Mouse (Mus musculus) lung, postnatal 4 days (tissue): ENCODE measurements around the gene Arpc3.

Experiments
- DNase-seq, 2 experiments: peaks; one replicate each; pipeline ENCODE4 v3.0.0; 2021

Arpc3 gene

DNA sequence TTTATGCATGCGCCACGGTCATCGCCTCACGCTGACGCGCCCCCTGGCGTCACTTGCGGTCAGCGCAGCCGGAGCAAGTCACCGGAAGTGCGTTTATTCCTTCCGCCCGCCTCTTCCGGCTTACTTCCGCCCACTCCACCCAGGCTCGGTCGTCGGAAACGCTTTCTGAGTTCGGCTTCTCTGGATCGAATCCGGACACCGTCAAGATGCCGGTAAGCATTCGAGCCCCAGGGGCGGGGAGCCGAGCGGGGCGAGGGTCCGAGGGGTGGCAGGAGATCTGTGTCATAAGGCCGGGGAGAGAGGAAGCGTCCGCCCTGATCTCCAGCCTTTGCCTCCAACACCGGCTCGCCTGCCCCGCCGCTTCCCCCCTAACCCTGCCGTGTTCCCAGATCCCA, at the start of gene Arpc3:
Gene Arpc3 (plus strand): TSS at position 93 of the 395 bp plus-strand sequence.
- DNase-seq, result peak; percentile 93 to 95

DNA sequence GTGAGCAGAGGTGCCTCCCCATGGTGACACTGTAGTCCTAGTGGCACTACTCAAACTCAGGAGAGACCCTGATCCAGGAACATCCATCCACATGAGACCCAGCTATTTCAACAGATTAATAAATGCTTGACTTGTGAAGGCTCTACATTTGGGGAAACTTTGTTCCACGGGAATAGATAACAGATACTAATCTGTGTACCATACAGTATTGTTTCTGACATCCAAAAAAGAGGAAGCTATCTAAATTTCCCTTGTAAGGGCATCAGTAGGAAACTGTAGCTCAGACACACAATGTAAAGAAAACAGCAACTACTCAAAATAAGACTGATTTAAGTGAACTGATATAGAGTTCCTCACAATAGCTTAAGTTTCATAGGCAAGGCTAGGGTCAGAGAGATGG, 48.8 kb upstream of the Arpc3 start:
- DNase-seq, result no peak

DNA sequence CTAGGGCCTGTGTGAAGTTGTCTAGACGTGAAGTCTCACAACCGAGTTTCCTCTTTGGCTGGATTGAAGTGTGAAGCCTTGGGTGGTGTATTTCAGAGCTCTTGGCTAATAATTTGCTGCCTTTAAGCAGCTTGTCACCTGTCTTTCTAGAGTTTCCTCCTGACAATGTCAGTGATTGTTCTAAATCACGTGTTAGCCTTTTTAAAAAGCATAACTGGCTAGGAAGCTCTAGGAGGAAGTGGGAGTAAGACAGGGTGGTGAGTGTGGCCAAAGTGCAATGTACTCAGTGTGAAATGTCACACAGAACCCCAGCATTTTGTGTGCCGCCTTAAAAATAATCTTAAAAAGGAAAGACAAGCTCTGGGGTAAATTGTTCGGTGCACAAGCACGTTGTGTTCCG, 47.9 kb upstream of the Arpc3 start:
- no peak for DNase-seq

DNA sequence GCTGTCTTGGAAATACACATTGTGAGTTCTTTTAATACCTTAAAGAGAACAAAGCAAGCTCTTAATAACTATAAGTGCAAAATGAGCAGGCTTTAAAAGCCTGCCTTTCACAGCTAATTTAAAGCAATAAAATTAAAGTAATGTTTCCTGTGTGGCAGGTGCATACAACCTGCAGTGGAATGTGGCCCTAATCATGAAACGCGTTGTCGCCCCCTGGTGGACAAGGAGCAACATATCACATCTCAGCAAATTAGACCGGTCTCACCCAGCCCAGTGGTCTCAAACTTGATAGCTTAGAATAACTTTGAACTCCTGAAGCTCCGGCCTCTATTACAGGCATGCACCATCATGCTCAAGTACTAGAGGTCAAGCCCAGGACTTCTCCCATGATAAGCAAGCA, 47.4 kb upstream of the Arpc3 start:
- DNase-seq, result peak; percentile 72 to 84

DNA sequence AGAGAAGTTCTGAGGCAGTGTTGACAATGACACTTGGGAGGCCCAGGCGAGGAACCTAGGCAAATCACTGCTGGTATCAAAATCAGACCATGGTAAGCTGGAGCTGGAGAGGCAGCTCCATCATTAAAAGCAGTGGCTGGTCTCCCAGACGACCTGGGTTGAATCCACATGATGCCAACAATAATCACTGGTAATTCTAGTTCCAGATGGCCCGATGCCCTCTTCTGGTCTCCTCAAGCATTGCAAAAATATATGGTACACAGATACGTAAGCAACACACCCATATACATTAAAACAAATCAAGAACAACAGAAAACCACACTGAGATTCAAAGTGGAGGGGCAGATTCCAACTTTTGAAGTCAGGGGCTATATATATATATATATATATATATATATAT, 45.9 kb upstream of the Arpc3 start:
- no peak for DNase-seq

DNA sequence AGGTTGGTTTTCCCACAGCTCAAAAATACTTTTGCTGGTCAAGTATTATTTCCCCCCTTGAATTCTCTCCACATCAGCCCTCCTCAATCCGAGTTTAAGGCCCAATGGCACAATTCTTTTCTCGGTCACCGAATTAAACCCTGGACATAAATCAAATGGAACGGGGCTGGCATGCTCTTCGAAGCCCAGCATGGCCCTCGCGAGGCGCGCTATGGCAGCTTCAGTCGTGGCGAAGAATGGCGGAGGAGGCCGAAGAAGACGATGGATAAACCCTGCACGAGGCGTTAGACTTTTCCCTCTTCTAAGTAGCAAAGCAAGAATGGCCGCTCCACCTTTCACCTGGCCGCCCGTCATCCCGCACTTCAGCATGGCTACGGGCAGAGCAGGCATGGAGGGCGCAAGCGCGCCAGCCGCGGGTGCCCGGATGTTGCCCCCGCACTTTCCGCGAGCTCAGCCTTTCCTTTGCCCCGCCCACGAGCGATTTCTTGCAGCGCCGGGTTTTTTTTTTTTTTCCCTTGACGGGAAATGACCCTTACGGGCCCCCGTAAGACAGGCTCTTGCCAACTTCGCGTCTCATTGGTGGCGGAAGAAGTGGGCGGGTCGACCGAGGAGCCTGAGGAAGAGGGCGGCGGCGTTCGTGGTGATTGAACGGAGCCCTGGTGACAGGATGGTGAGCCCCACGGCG, 37.7 kb upstream of the Arpc3 start, which contains the start of the genes Rad9b and Vps29:
Gene Rad9b (minus strand): TSS at position 427 of the 685 bp plus-strand sequence.
Gene Vps29 (plus strand): TSS at position 563 of the 685 bp plus-strand sequence.
- DNase-seq, result peak; percentile 99

DNA sequence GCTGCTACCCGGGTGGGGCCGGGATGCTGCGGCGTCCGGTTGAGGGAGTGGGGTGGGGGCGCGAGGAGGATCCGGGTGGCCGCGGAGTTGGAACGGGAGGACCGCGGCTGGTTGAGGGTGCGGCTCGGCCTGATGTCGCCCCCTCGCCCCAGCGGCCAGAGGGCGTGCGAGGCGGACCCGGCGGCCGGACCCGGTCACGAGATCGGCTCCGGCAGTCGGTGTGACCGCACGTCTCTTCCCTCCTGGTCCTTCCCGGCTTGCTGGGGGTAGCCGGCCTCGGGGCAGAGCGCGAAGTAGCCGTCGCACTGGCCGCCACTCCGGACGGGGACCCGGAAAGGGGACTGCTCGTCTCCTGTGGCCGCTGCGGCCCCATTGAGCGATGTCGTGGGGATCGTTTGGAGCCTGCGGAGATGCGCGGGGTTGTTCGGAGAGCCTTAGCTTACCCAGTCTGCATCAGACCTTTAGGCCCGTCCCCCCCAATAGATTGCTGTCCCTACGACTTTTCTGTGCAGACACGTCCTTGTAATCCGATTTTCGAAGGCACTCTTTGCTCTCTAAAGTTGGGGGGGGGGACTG, 37.1 kb upstream of the Arpc3 start:
- DNase-seq, result no peak

DNA sequence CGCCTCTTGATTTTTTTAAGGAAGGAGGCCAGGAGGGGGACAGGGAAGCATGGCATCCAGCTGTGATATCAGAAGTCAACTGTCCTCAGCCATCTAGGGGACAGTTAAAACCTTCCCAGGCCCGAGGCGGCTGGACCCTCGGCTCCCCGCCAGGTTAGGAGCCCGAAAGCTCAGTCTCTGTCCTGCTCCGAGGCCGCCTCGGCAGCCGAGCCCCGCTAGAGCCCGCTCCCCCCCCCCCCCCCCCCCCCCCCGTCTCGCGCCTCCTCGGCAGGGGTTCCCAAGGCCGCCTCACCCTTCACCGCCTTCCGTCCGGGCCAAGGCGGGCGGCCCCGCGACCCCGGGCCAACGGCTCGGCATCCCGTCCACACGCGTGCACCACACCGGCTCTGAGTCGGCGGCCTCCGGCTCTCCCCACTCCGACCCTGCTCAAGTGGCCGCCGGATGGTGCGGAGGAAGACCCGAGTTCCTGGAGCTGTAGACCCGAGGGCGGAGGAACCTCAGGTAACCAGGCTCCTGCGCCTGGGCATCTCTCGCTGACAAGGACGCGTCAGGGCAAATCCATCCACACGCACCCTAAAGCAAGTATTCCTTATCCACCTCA, 20.0 kb upstream of the Arpc3 start, which contains the start of gene Gpn3:
Gene Gpn3 (plus strand): TSS at position 286 of the 601 bp plus-strand sequence.
- DNase-seq, result no peak

DNA sequence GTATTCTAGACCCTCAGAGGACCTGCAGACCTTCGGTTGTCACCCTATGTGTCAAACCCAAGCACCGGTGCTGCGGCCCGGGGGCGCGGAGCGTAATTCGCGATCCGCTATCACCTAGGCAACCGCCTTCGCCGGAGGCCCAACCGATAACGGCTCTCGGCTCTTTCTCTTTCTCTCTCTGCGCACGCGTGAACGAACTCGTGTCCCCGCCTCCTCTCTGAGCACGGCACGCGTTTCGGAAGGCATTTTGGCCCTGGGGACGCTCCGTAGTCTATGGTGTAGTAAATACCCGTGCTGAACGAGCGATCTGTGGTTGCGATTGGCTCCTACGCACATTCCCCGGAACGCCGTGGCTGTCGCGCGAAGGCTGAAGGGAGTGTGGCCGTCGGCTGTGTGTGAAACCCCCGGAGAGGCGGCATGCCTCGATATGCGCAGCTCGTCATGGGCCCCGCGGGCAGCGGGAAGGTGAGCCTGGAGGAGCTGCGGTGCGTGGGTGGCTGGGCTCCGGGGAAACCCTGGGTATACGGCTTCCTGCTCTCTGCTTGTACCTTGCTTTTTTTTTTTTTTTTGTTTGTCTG, 19.4 kb upstream of the Arpc3 start, which contains the start of gene Fam216a:
Gene Fam216a (minus strand): TSS at position 173 of the 578 bp plus-strand sequence.
- peak; percentile 99 for DNase-seq

DNA sequence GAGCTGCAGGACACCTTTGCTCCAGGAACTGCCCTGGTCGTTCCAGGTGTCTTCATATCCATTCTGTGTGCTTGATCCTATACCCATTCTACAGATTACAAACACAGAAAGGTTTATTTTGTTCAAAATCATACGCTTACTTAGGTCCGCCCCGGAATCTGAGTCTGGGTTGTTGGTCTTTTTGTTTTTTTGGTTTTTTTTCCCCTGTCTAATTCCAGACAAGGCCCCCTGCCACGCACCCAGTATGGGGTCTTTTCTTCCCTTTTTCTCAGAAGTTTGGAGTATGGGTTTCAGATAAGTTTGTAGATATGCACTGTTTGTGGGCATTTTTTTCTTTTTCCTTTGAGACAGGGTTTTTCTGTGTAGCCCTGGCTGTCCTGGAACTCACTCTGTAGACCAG, 18.8 kb upstream of the Arpc3 start:
- DNase-seq, result peak in 1 of 2 experiments; percentile 8

DNA sequence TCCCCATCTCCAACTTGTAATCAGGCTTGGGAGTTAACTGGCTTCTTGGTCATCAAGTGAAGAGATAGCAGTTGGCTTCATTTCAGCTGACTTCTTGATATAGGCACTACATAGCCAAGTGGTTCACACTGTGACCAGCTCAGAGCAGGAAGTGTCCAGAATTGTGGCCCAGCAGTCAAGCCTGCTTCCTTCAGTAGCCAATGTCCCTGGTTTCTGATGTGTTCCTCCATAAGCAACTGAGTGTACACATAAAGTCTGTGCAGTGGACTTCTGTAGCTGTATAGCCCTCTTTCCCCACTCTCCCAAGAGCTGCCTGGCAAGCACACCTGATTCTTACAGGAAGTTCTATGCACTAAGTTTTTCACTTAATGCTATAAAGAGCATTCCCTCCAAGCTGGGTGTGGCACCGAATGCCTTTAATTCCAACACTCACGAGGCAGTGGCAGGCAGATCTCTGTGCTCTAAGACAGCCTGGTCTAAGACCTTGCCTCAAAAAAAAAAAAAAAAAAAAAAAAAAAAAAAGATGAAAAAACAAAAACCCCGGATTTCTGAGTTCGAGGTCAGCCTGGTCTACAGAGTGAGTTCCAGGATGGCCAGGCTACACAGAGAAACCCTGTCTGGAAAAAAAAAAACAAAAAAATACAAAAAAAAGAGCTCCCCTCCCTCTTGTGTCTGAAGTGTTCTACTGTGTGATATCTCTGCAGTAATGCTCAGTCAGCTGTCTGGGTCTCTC, 14.4 kb upstream of the Arpc3 start:
- DNase-seq, result no peak

DNA sequence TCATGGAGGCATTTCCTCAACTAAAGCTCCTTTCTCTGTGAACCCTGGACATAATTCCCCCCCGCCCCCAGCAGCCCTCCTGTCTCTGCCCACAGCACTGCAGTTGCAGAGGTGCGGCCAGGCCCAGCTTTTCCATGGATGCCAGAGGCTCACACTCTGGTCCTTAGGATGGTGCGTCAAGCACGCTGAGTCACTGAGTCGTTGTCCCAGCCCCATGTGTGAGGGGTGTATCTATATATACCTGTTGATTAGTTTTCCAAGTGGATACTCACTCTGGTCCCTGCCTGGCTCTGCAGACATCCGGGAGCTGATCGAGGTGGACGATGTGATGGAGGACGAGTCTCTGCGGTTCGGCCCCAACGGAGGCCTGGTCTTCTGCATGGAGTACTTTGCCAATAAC, 13.5 kb upstream of the Arpc3 start:
- DNase-seq, result no peak

DNA sequence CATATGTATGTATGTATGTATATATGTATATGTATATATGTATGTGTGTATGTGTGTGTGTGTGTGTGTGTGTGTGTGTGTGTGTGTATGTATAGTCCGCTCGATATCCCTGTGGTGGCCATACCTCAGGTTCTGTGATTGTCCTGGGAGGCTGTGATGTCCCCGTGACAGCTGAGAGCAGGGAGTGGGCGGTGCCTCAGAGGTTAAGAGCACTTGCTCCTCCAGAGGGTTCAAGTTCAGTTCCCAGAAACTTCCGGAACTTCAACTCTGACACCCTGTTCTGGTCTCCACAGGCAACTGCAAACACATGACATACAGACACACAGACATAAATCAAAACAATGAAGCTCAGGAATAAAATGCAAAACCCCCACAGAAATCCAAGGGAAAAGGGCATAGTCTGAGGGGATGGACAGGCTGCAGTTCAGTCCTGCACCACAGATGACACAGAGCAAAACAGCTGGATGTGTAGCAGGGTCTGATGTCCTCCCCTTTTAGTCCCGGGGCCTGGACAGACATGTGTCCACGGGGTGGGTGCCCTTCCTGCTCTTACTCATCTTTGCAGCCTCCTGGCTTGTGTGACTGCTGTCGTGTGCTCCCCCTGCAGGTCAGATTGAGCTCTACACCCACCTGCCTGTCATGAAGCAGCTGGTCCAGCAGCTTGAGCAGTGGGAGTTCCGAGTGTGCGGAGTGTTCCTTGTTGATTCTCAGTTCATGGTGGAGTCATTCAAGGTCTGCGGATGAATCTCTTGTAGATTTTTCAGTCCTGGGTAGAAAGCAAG, 12.1 kb upstream of the Arpc3 start:
- peak; percentile 69 to 80 for DNase-seq

DNA sequence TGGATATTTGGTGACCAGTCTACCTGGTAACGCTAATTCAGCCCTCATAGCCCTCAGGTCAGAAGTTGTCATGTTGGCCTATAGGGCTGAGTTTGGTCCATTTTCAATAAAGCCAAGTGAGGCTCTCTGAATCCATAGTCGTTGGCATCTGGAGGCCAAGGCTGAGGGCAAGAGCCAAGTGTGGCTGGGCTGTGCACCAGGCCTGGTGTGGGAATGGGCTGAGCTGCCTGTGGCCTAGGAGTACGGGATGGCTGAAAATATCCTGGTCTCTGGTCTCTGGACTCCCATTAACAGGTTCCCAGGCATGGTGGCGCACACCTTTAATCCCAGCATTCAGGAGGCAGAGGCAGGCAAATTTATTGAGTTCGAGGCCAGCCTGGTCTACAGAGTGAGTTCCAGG, 1.7 kb upstream of the Arpc3 start:
- DNase-seq, result peak in 1 of 2 experiments; percentile 22

DNA sequence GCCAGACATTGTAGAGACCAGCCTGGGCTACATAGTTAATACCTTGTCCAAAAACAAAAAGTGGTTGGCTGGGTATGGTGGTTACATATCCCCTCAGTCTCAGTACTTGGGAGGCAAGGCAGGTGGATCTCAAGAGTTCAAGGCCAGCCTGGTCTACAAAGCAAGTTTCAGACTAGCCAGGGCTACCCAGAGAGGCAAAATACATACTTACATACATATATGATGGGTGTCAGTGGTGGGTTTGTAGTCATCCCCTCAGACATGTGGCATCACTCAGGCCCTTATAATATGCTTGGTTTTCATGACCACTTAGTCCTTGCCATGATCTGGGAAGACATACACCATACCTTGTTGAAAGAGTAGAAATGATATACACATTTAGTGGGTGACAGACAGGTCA, 1.0 kb upstream of the Arpc3 start:
- DNase-seq, result peak in 1 of 2 experiments; percentile 4

DNA sequence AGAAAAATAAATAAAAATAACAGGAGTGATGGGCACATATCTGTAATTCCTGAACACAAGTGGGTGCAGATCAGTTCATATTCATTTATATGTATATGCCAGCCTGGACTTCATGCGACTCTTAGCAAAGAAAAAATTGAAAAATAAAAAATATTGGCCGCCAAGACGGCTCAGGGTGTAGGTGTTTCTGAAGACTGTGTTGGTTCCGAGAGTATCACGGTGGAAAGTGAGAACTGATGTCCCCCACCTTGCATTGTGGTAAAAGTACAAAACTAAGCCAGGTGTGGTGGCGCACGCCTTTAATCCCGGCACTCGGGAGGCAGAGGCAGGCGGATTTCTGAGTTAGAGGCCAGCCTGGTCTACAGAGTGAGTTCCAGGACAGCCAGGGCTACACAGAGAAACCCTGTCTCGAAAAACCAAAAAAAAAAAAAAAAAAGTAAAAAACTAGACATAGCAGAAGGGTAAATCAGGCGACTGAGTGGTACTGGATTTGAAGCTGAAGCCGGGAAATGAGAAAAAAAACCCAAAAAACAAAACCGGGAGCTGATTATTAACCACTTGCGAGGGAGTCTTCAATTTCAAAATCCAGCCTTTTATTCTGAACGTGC, 396 bp upstream of the Arpc3 start:
- DNase-seq, result peak in 1 of 2 experiments; percentile 13

DNA sequence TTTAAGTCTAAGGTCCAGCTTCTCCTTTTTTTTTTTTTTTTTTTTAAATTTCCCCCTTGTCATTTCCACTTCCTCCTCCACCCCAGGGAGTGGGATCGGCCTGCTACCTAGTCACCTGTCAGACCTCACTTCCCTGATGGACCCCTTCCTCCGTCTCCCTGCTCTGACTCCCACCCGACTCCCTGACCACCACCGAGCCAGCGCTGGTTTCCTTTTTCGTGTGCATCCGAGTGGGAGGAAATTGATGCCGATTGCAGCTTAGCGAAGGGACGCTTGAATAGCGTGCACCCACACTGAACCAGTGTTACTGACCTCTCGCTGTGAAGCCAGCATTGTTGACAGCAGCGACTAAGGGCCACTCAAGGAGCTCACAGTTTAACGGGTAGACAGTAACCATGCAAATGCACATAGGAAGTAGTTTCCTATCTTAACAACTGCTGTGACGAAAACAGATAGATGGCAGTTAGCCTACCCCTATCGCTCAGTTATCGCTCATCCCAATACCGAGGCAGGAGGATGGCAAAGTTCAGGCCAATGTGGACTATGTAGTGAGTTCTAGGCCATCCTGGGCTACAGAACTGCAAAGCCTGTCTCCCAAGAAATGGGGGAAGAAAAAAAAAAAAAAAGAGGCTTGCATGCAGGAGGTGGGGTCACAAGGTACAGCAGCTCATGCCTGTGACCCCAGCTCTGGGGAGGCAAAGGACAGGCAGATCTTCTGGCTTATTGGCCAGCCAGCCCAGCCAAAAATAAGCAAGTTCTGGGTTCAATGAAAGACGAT, 738 bp downstream of the Arpc3 start:
- peak; percentile 42 to 45 for DNase-seq

DNA sequence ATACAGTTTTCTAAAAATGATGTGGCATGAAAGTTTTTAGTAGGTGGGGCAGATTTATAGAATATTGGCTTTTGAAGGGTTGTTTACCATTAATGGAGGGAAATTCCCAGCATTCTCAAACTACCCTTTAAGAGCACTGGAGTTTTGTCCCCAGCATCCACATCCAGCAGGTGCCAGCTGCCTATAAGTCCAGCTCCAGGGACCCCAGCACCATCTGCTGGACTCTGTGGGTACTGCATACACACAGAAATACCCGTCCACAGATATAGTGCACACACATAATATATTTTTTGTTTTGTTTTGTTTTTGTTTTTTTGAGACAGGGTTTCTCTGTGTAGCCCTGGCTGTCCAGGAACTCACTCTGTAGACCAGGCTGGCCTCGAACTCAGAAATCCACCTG, 2.2 kb downstream of the Arpc3 start:
- DNase-seq, result peak; percentile 72 to 87

DNA sequence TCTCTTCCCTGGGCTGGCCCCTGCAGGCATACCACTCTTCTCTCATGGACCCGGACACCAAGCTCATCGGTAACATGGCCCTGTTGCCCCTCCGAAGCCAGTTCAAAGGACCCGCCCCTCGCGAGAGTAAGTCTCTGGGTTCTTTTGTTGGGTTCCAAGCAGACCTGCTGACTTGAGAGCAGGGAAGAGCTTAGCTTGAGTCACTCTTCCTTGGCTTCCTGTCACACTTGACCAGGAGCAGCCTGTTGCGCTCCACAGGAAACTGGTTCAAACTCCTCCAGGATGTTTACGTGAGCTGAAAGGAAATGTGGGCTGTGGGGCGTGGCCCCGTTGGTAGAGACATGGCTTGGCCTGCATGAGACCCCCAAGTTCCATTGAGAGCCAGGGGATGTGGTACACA, 5.1 kb downstream of the Arpc3 start:
- DNase-seq, result peak; percentile 73 to 88

DNA sequence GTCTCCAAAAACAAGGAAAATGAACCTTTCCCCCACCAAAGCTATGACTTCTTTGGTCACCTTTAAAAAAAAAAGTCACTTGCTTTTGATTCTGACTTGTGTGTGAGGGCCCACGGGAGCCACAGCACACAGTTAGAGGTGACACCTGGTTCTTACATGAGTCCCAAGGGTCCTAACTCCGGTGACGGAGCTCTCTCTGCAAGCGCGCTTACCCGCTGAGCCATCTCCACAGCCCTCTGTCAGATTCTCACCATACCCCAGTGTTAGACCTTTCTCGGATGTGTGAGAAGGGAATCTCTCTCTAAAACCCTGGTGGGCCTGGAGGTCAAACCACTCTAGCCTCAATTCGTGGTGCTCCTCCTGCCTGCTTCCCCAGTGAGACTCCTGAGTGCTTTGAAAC, 5.8 kb downstream of the Arpc3 start:
- DNase-seq, result no peak

DNA sequence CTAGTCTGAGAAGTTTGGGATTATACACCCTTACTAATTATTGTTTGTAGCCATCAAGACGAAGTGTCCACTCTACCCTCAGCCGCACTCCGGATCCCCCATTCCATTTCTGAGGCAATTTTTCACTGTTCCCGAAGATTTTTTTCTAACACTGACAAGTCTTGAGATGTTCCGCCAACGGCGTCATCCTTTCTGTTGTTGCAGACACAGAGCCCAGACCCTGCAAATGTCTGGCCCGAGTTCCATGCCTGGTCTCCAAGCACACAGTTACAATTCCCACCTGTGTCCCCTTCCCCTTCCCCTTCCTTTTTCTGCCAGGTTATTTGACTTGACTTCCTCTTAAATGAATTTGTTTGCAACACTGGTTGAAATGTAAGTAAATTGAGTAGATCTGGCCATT, 8.2 kb downstream of the Arpc3 start:
- DNase-seq, result no peak
